Mouse (Mus musculus): ENCODE measurements at regions not wholly inside any gene's neighbourhood (a gene's known extent, or its start where the extent isn't known, plus 50 kb on each side); places are given as distances from the start of the nearest gene placed in this dataset.
"Not testable (repeated sequence)": the region's sequence is repeated elsewhere in the genome, so short reads cannot be mapped to it uniquely, and the experiment has no call there.

- DNase-seq (ENCODE audit: low spot score): no peak
These were observed 776.2 kb downstream of the Diaph2 start for GRCm38 (mm10) chrX:130525770-130526169.

- no peak for DNase-seq (ENCODE audit: low spot score)
These were observed 783.9 kb downstream of the Diaph2 start for GRCm38 (mm10) chrX:130533171-130534156.

- not testable (repeated sequence) for DNase-seq (ENCODE audit: low spot score)
These were observed 789.2 kb downstream of the Diaph2 start for GRCm38 (mm10) chrX:130538771-130539170.

- no peak for DNase-seq (ENCODE audit: low spot score)
These were observed 798.5 kb downstream of the Diaph2 start for GRCm38 (mm10) chrX:130548001-130548400.

- DNase-seq (ENCODE audit: low spot score): peak; percentile 72
These were observed 799.7 kb downstream of the Diaph2 start for GRCm38 (mm10) chrX:130549275-130549674.

GRCm38 (mm10) chrX:130549925-130550324, 800.4 kb downstream of the Diaph2 start:
- no peak for DNase-seq (ENCODE audit: low spot score)

- no peak for DNase-seq (ENCODE audit: low spot score)
These were observed 807.7 kb downstream of the Diaph2 start for GRCm38 (mm10) chrX:130557251-130557650.

- no peak for DNase-seq (ENCODE audit: low spot score)
These were observed 828.2 kb downstream of the Diaph2 start for GRCm38 (mm10) chrX:130577706-130578105.

- no peak for DNase-seq (ENCODE audit: low spot score)
These were observed 847.1 kb downstream of the Diaph2 start for GRCm38 (mm10) chrX:130596631-130597030.

GRCm38 (mm10) chrX:130601911-130602310, 852.4 kb downstream of the Diaph2 start:
- no peak for DNase-seq (ENCODE audit: low spot score)

GRCm38 (mm10) chrX:130638513-130638912, 889.0 kb downstream of the Diaph2 start:
- no peak for DNase-seq (ENCODE audit: low spot score)

GRCm38 (mm10) chrX:130655815-130656214, 906.3 kb downstream of the Diaph2 start:
- no peak for DNase-seq (ENCODE audit: low spot score)

GRCm38 (mm10) chrX:130684381-130684780, 934.8 kb downstream of the Diaph2 start:
- DNase-seq (ENCODE audit: low spot score): no peak

GRCm38 (mm10) chrX:130708929-130709328, 959.4 kb downstream of the Diaph2 start:
- DNase-seq (ENCODE audit: low spot score): no peak

- DNase-seq (ENCODE audit: low spot score): not testable (repeated sequence)
These were observed 994.6 kb downstream of the Diaph2 start for GRCm38 (mm10) chrX:130744132-130744531.
